Mouse (Mus musculus): Measurements from ENCODE around the gene Tfap2b.

The Tfap2b gene

DNA sequence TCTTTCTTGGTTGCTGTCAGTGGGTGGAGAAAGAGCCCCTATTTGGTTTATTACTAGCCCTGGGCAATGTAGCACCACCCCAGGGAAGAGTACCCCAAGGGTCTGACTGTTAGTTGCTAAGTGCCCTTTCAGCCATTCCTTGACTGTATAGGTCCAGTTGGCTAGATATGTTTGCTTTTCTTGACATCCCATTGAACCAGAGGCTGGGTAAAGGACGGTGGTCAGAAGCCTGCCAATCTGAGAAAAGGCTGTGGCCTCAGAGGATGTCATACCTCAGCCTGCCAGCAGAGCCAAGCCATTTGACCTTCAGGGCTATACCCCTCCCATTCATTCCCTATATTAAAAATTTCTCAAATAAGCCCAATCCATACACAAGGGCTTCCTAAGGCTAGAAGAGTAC is 24.0 kb downstream of the Tfap2b start:
- in situ Hi-C loops (cut with MboI, MseI) = no loop called here

- in situ Hi-C loops (cut with MboI, MseI) = no loop called here
Observed at GRCm38 (mm10) chr1:19233857-19234256, 25.1 kb downstream of the Tfap2b start.

- in situ Hi-C loops (cut with MboI, MseI) = no loop called here
Observed at GRCm38 (mm10) chr1:19234432-19235205, 25.9 kb downstream of the Tfap2b start.

DNA sequence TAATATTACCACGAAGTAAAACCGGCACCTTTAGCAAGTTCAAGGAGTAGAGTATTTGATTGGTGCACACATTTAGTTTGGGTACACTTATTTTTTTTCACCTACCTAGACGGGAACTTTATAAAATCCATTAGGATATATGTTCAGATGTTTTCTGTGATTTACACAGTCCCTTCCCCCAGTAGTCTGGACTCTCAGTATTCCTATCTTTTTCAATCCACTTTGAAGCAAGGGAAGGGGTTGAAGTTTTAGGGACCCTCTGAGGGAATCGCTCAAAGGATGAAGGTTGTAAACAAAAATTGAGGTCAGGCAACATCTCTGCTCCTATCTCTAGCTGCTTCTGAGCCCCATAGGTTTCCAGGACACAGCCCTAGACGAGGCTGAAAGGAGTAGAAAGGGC is 27.3 kb downstream of the Tfap2b start:
- in situ Hi-C loops (cut with MboI, MseI) = no loop called here

DNA sequence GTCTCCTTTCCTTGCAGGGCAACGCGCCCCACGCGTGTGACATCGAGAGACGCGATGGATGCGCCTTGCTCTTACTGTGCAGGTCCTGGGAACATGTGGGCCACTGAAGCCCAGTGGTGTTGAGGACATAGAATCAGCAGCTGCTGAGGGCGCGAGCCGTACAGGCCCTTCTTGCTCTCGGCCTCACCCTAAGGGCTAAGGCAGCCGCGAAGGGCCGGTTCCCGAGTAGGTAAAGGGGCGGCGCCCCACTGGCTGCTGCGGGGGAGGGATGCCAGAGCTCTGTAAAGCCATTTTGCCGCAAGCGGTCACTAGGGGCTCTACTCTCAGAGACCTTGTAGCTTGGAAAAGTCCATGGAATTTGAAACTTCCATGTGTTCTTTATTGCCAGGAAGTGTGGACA is 27.9 kb downstream of the Tfap2b start:
- in situ Hi-C loops (cut with MboI, MseI) = no loop called here

GRCm38 (mm10) chr1:19237061-19237460 is 28.3 kb downstream of the Tfap2b start:
- in situ Hi-C loops (cut with MboI, MseI) = no loop called here

GRCm38 (mm10) chr1:19237721-19238410 is 29.2 kb downstream of the Tfap2b start:
- in situ Hi-C loops (cut with MboI, MseI) = no loop called here

GRCm38 (mm10) chr1:19240054-19240453 is 31.3 kb downstream of the Tfap2b start:
- in situ Hi-C loops (cut with MboI, MseI) = no loop called here

GRCm38 (mm10) chr1:19241316-19241715 is 32.6 kb downstream of the Tfap2b start:
- in situ Hi-C loops (cut with MboI, MseI) = no loop called here

- in situ Hi-C loops (cut with MboI, MseI) = no loop called here
Observed at GRCm38 (mm10) chr1:19242021-19242420, 33.3 kb downstream of the Tfap2b start.

DNA sequence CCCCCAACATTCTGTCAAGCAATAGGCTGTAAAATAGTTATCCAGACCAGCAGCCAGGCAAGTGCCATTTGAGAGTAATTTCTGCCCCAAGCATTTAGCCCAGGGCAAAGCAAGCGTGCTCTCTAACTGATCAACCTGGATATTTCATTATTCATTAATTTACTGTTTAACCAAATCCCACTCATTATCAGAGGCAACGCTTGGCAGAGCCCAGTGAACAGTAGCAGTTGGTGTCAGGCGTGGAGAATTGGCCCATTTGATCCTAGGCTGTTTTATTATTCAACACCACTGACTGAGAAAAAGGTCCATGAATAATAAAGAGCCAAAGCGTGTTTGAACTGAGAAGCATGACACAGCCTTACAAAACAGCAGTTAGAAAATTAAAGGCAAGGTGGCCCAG is 36.3 kb downstream of the Tfap2b start:
- in situ Hi-C loops (cut with MboI, MseI) = no loop called here

DNA sequence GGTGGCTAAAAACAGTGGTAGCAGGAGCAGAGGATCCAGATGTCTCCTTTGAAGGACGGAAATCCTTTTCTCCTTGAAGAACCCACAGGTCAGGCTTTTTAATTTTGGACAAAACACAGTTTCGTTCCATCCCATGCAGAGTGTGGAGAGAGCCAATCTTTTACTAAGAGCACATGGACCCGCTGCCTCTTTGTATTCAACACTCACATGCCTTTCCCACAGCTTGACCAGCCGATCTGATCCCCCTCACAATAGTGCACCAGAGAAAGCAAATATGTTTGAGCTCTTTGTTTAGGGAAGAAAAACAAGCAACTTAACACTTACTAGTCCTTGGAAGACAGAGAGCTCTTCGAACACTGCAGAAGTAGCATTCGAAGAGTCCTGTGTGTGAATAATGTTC is 42.6 kb downstream of the Tfap2b start:
- in situ Hi-C loops (cut with MboI, MseI) = no loop called here

DNA sequence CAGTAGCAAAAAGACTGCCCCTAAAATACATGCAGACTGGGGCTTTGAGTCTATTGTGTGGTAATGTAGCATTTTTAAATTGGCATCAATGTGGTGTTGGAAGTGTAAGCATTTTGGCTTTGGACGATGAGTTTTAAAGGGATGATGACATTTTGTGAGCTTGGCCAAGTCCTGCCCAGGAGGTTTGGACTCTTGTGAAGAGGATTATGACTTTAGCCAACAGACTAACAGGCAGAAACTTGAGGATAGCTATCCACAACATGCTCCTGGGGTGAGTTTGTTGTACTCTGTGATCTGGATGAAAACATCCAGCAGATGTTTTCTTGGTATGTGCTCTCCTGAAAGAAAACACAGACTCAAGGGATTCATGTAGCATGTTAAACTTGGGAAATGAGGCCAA is 60.9 kb downstream of the Tfap2b start:
- in situ Hi-C loops (cut with MboI, MseI) = no loop called here
